Mouse (Mus musculus) T-helper 17 cell (primary cell): ENCODE results near the gene Prr13.

Experiments
- in situ Hi-C, 2 experiments: fragments of 300-600 bp; cut with MboI, MseI; formaldehyde crosslinking; loops; 1 replicate in 1 of 2; 2 replicates in 1 of 2; pipeline ENCODE4 v1.15.1; 2025; ENCODE audit warnings: high pct_unique_total_duplicates in 2 of 2

Gene Prr13

GRCm38 (mm10) chr15:102458904-102459317, at the start of gene Prr13:
Gene Prr13, plus strand, starts transcription at chr15:102459028.
- in situ Hi-C loops, result no loop called here

DNA sequence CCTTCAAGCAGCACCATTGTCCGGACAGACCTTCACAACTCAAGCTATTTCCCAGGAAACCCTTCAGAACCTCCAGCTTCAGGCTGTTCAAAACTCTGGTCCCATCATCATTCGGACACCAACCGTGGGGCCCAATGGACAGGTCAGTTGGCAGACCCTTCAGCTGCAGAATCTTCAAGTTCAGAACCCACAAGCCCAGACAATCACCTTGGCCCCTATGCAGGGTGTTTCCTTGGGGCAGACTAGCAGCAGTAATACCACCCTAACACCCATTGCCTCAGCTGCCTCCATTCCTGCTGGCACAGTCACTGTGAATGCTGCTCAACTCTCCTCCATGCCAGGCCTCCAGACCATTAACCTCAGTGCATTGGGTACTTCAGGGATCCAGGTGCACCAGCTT, 49.5 kb upstream of the Prr13 start:
- in situ Hi-C loops, result no loop called here

DNA sequence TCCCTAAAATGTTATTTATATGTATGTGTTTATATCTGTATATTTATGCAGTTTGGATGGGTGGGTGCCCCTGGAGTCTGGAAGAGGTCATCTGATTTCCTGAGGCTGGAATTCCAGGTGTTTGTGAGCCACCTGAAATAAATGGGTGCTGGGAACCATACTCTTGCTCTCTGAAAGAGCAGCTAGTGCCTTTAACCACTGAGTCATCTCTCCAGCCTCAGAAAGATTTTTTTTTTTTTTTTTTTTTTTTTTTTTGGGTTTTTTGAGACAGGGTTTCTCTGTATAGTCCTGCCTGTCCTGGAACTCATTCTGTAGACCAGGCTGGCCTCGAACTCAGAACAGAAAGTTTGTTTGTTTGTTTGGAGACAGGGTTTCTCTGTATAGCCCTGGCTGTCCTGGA, 47.8 kb upstream of the Prr13 start:
- in situ Hi-C loops, result no loop called here

DNA sequence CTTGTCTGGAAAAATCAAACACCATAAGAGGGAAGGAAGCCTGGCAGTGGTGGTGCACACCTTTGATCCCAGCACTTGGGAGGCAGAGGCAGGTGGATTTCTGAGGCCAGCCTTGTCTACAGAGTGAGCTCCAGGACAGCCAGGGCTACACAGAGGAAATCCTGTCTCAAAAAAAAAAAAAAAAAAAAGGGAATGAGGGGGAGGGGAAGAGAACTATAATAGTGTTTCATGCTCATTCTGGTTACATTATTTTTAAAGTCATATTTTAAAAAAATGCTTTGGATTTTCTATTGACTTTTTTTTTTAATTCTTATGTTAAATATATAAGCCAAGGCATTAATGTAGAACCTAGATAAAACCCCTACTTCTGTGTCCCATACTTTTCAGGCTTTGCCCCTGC, 45.1 kb upstream of the Prr13 start:
- in situ Hi-C loops, result no loop called here

GRCm38 (mm10) chr15:102417524-102417923, 41.3 kb upstream of the Prr13 start:
- in situ Hi-C loops, result no loop called here

DNA sequence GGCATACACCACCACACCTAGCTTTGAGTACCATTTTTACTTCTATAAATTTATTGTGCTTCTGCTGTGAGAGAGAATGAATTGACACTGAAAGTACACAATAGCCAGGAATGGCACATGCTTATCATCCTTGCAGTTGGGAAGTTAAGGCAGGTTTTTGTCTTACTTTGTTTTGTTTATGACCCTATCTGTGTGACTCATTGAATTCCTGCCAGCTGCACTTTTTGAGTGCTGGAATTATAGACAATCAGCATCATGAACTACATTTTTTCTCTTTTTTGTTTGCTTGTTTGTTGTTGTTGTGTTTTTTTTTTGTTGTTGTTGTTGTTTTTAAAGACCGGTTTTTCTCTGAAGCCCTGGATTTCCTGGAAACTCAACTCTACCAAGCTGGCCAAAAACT, 37.8 kb upstream of the Prr13 start:
- in situ Hi-C loops, result no loop called here

DNA sequence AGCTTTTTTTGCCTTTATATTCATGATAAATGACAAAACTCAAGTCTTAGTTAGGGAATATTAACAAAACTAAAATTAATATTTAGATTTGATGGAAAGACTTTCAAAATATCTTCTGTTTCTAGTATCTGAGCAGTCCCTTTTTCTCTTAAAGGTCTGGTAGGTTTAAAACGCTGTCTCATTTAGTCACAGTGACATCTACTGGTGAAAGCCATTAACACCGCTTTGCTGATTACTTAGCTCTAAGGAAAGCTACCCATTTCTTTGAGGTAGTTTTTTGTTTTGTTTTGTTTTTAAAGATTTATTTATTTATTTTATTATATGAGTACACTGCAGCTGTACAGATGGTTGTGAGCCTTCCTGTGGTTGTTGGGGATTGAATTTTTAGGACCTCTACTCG, 37.4 kb upstream of the Prr13 start:
- in situ Hi-C loops, result no loop called here

- in situ Hi-C loops, result no loop called here
Observed at GRCm38 (mm10) chr15:102423602-102424240, 35.1 kb upstream of the Prr13 start.

DNA sequence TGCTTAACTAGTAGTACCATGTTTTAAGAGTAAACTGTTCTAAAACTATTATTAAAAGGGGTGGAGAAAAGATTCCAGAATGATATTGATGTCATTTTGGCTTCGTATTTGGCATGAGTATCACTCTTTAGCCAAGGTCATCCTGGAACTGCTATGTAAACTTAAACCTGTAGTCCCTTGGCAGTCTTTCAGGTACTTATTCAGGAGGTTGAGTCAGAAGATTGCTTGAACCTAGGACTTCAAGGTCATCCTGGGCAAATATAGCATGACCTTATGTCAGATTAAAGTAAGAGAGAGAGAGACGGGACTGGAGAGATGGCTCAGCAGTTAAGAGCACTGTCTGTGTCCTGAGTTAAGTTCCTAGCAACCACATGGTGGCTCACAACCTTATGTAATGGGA, 34.2 kb upstream of the Prr13 start:
- in situ Hi-C loops, result no loop called here

- in situ Hi-C loops, result no loop called here
Observed at GRCm38 (mm10) chr15:102426963-102427362, 31.9 kb upstream of the Prr13 start.

GRCm38 (mm10) chr15:102432046-102432445, 26.8 kb upstream of the Prr13 start:
- in situ Hi-C loops, result no loop called here

DNA sequence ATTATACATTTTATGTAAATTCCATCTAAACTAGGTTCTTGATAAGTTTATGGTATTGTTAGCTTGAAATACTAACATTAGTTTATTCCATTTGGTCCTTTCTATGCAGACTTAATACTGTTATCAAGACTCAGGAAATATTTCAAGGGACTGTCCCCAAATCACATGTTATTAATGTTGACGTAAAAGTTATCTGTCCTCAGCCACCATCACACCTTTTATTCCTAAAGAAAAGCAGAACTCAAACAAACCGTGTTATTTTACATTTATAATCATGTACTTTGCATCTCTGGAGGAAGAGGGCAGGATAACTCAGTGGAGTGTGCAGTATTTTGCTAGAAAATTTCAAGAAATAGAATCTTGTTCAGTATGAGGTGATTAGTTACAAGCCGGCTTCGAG, 25.7 kb upstream of the Prr13 start:
- in situ Hi-C loops, result no loop called here

- in situ Hi-C loops, result loop anchor here in 1 of 2 experiments (5.0 kb wide), 1 partner anchor 65 kb away; no protein-coding TSS in a partner anchor
Observed at GRCm38 (mm10) chr15:102442490-102442889, 16.3 kb upstream of the Prr13 start.

DNA sequence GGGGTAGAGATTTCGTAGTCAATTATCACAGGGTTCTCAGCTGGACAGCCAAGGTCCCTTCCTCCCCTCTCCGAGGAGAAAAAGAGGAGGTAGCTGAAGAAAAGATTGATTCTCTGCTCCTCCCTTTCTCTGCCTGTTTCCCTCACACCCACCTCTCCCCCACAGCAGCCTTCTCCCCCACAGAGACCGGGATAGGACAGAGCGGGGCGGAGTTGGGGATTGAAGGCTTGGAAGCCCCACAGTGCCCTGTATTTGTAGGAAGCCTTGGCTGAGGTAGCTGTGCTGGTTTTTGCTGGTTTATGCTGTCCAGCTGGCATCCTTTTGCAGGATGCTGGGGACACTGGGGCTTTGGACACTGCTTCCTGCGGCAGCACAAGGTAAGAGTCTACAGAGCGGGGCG, 13.7 kb upstream of the Prr13 start, which contains the start of gene Amhr2:
TSS of gene Amhr2 (plus strand) at position 222 of the 400 bp plus-strand sequence.
- in situ Hi-C loops, result loop anchor here in 1 of 2 experiments (5.0 kb wide), 1 partner anchor 58 kb away; no protein-coding TSS in a partner anchor

DNA sequence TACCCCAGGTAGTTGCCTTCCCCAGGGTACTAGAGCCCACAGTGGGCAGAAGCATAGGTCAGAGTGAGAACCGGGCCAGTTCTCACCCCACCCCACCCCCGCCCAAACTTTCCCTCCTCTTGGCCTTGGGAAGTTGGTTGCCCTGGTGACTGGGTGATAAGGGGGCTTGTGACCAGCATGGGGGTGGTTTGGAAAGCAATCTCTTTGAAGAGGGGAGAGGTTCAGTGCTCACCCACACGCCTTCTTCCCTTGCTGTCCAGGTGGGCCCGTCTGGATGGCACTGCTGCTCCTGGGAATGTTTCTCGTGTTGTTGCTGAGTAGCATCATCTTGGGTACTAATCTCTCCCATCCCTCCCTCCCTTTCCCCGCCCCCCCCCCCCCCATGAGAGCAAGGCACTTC, 12.4 kb upstream of the Prr13 start:
- in situ Hi-C loops, result loop anchor here in 1 of 2 experiments (5.0 kb wide), 1 partner anchor 59 kb away; no protein-coding TSS in a partner anchor

DNA sequence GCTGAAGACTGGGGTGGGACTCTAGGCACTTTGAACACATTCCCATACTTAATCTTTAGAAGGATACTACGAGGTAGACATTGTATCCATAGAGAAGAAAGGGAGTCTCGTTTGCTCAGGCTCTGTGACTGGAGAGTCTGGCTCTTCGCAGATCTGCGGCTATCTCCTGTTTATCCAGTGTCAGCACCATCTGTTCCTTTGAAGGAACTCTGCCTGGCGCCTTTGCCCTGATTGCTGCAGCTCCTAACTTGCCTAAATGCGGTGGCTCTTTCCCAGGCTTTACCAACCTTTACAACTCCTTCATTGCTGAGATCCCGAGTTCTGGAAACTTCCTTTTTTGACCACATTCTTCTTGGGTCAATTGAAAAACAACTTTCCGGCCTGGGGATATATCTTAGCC, 9.5 kb upstream of the Prr13 start:
- in situ Hi-C loops, result loop anchor here in 1 of 2 experiments (5.0 kb wide), 1 partner anchor 62 kb away; no protein-coding TSS in a partner anchor

- in situ Hi-C loops, result no loop called here
Observed at GRCm38 (mm10) chr15:102450928-102451327, 7.9 kb upstream of the Prr13 start.

DNA sequence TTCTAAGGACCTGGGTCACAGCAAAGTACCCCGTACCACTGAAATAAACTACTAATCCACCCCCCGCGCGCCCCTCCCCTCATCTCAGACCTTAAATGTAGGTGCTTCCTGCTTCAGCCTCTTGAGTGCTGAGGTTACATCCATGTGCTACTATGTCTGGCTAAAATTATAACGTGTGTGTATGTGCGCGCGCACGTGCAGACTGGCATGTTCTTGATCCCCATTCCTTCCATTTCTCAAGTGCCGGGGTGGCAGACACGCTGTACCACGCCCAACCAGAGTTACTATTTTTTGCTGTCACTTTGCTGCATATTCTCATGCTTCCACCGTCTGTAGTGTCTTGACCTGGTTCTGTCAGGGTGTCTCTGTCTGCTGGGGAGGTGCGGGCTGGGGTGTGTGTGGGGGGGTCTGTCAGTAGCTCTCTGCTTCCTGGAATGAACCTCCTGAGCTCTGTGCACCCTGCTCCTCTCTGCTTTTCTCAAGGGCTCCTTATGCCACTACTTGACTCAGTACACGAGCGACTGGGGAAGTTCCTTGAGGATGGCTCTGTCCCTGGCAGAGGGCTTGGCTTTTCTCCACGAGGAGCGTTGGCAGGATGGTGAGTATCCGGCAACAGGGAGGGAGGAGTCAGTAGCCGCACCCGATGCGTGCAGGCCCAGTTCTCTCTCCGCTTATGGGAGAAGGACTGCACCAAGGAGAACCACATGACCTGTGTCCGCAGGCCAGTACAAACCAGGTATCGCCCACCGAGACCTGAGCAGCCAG, 7.0 kb upstream of the Prr13 start:
- in situ Hi-C loops, result no loop called here

DNA sequence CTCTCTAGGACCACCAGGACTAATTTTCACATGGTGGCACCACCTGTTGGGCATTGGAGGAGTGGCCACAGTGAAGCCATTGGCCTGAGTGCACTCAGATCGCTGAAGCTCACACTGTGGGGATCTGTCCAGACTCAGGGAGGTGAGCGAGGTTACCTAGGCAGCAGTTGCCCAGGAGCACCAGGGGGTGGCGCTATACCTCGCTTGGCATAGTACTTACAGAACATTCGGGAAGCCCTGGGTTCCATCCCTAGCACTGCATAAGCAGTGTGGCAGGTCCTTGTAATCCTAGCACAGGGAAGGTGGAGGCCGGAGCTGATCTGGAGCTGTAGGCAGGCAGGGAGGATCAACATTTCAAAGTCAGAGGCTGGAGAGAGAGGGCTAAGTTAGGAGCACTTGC, 2.8 kb upstream of the Prr13 start:
- in situ Hi-C loops, result no loop called here

DNA sequence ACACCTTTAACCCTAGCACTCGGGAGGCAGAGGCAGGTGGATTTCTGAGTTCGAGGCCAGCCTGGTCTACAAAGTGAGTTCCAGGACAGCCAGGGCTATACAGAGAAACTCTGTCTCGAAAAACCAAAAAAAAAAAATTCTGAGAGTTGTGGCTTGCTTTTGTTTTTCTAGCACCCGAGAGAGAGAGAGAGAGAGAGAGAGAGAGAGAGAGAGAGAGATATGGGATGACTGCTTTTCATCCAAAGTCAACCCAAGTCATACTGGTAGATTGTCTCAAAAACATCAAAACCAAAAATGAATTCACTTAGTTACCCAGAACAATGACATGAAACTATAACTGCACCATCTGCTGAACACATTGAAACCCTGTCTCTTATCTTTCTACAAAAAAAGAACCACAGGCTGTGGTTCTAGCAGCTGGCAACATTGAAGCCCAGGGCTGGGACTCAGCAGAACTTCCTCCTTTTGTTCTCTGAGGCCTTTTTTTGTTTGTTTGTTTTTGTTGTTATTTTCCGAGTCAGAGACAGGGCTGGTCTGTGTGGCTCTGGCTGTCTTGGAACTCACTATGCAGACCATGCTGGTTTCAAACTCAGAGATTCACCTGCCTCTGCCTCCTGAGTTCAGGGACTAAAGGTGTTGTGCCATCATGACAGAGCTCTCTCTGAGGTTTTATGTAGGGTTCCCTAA, 635 bp upstream of the Prr13 start:
- in situ Hi-C loops, result no loop called here

GRCm38 (mm10) chr15:102459381-102459780, 553 bp downstream of the Prr13 start:
- in situ Hi-C loops, result no loop called here

- in situ Hi-C loops, result no loop called here
Observed at GRCm38 (mm10) chr15:102459847-102460246, 1.0 kb downstream of the Prr13 start.
